Mouse (Mus musculus) c-Kit-positive CD71-negative TER-119-negative erythroid progenitor cells, embryonic 14.5 days (primary cell): ENCODE data around the gene Ank.

Experiments used
- DNase-seq: peaks from one replicate; pipeline ENCODE4 v3.0.0-alpha.2; 2013; ENCODE audit warnings: low read depth

Gene Ank

DNA sequence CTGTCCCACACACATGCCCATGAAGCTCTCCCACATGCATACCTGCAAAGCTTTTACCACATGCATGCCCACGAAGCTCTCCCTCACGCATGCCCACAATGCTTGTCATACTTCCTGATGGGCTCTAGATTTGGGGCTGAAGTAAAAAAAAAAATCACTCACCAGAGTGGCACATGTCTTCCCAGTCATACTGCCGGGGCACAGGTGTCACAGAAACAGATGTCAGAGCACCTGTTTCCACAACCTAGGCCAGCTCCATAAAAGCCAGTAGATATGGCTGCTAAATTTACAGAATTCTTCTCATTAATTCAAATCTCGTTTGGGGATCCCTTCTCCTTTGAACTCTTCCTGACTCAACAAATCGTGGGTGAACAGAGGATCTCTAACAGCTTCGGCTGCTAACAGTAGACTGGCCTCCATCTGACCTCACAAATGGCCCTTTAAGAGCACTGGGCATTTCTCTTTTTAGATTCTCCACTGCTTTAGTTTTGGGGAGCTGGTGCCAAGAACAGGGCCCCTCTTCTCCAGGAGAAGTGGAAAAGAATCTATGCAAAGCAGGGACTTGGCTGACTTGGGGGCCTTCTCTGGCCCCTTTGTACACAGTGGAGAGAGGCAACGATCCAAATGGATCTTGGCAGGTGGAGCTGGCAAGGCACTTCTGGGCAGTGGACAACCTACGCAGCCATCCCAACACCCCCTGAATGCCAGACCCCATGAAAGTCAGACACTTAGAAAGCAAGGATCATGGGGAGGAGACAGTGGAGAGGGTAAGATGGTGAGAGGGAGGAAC is 108.7 kb downstream of the Ank start:
- DNase-seq = no peak

DNA sequence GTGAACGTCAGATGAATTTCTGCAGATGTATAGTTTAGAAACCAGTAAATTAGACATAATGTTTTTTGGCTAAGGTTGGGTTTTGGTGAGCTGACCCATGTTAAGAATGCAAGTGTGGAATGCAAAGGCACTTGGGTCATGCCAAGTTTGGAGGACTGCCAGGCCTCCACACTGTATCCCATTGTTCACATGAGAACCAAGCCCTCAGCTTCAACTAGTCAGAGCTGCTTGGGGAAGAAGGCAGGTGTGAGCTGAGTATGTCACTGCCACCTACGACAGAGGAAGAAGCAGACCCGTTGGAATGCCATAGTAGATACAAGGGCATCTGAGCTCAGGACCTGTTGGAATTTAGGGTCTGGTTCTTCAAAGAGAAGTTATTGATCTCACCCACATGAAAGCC is 109.5 kb downstream of the Ank start:
- no peak for DNase-seq

DNA sequence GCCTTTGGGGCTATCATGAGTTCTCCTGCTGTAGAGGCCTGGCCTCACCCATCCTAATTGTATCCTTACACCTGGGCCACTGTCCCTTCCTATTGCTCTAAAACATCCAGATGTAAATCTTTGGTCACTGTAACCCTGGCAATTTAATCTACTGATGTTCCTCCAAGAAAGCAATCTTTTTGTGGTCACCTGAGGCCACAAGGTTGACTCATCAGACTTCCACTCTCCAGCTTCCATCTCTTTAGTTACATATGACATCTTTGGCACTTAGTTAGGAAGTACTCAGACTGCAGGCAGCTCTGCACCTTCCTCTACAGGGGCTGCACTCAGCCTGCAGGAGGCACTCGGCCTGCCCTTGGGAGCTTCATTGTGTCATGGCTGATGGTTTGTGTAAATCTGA is 110.4 kb downstream of the Ank start:
- DNase-seq = no peak

DNA sequence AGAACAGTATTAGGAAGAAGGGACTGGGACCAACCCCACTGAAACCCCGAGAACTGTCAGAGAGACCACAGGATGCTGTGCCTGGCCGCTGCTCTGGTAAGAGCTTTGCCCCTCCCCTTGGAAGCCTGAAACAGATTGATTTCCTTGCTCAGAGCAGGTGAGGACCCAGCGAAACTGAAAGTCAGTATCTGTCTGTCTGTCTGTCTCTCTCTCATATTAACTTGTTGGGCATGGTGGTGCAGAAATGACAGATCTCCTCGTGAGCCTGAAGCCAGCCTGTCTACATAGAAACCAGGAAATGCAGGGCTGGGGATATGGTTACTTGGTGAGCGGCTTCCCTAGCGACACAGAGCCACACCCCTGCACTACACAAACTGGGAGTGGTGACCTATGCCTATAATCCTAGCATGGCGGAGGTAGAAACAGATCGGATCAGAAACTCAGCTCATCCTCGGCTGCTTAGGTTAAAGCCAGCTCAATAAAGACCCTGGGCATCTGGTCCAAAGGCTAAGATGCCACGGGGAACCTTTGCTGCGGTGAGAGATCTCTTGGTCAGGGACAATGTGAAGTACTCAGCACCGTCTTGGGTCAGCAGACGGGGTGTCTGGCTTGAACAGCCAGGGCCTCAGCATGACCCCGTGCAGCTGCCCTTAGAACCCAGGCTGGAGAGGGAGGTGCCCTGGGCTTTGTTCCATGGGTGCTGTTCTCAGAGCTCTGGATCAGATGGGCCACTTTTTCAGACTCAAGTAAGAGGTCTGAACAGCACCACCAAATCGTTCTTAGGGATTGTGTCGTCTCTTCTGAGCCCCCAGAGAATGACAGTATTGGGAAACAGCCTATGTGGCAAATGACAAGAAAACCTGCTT is 111.7 kb downstream of the Ank start:
- no peak for DNase-seq

DNA sequence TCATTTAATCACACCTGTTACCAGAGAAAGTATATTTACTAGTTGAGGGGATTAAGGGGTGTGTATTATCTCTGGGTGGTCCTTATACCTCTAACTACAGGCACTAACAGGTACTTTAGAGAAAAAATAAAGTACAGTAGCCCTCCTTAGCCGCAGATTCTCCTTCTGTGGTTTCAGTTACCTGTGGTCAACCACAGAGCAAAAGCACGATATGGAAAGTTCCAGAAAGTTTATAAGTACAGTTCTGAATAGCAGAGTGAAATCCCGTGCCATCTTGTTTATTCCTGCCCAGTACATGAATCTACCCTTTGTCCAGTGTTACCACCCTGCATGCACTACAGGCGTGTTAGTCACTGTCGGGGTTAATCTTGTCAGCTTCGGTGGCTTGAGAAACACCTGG is 112.4 kb downstream of the Ank start:
- no peak for DNase-seq

DNA sequence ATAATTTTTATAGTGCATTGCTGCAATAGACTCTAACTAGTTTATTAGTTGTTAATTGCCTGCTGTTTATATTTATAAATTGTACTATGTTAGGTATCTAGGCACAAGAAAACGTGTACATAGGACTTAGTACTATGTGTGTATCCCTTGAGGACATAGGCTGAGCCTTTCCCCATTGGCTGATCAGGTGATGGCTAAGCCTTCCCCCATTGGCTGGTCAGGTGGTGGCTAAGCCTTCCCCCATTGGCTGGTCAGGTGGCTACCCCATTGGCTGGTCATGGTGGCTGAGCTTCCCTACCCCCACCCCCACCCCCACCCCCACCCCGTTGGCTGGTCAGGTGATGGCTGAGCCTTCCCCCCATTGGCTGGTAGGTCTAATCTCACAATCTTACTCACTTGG is 113.4 kb downstream of the Ank start:
- DNase-seq = no peak

DNA sequence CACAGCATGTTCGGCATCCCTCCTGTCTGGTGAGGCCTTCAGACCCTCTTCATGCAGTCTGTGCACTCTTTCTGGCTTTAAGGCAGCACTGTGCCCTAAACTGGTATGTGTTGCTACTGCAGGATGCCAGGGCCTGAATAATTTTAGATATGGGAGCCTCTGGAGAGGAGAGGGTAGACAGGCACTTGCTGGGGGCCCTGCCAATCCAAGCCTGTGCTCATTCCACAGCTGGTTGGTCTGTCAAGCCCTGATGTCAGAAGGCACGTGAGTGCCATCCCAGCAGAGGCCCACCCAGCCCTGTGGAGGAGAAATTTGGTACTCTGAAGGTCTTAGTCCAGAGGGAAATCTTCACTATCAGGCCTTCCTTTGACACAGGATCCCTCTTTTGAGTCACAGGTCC is 114.3 kb downstream of the Ank start:
- no peak for DNase-seq

DNA sequence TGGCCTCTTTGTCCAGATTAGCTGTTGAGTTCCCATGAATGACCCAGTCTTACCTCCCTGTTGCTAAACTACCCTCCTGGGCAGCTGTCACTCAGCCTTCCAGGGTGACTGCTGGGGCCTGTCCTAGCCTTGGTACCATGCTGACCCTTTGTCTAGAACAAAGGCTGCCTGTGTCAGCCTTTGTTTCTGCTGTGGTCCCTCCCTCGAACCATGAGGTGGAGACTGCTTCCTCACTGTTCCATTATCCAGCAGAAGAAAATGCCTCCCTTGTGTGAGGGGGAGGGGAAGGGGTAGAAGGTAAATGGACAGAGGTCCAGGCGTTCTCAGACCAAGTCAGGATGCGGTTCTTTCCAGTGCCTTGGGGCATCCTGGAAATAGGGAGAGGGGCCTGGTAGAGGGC is 115.2 kb downstream of the Ank start:
- DNase-seq = no peak

DNA sequence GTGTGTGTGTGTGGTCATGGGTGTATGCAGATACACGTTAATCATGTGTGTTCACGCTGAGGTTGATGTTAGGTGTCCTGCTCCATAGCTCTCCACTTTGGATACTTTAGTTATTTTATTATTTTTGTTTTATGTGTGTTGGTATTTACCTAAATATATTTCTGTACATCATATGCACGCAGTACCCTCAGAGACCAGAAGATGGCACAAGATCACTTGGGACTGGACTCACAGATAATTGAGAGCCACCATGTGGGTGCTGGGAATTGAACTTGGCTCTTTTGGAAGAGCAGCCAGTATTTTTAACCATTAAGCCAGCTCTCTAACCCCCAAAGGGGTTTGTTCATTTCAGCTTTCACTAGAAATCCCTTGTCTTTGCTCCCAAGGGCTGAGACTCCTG is 116.0 kb downstream of the Ank start:
- no peak for DNase-seq

DNA sequence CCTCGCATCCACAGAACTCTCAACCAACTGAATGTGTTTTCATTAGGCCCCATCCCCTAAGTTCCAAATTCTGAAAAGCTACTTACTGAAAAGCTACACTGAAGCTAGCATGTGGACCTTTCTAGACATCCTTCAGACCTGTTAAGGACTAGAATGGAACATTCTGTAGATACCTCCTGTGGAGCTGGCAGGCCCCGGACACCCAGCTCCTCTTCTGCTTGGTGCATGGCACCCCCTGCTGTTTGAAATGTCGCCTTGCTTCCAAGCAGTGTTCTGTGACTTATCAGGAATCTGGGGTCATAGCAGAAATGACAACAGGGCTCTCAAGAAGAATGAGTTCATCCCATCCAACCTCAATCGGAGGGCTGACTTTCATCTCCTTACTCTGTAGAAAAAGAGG is 116.6 kb downstream of the Ank start:
- no peak for DNase-seq

DNA sequence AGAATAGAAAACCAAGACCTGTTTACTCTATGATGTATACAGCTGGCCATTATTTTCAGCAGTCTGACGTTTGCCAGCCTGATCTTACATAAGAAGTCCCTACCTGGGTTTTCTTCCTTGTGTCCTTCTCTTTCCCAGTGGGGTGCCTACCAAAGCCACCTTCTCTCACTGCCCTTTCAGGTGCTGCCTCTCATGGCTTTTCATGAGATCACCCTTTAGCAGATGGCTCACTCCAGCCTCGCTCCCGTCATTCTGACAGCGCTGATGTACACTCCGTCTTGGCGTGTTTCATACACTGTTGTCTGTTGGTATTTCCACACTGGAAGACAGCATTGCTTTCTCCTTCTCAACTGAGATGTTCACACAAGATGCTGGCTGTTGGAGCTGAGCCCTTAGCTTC is 117.1 kb downstream of the Ank start:
- DNase-seq = no peak

DNA sequence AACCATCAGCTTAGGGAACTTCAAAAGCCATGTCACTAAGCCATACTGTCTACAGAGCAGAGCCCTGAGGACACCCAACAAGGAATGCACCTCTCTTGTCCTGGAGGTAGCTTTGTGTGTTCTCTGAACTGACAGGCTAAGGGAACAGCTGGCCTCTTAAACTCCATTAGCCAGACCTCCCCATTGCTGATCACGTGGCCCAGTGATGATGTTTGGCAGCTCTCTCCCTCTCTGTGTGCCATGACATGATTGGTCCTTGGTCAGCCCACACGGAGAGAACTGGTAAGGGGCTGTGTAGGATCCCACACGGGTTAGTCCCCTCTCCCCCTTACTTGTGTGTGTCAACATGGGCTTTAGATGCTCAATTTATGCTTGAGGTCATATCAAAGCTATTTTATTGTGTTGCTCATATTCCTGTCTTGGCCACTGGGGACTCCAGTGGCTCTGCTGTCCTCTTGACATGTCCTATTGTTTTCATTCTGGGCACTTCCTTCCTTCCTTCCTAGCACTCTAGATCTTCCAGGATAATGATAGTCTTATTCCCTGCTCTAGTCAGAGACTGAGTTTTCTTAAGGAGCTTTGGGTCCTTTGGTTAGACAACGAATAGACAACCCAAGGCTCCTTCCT is 119.1 kb downstream of the Ank start:
- DNase-seq = no peak

DNA sequence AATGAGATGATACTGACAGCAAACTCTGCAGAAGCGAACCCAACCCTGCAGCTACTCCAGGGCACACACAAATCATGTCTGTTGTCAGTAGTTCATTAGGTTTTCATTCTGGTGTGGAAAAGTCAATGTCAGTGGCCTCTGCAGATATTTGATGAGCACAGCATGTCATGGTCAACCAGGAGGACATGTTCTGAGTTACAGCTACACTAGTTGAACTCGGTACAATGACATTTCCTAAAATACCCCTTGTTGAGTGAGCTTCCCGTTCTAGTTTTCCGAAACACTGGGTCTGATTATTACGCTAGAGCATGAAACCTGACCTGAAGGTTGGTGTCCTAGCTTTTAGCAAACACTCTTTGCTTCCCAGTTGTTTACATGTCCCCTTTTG is 119.6 kb downstream of the Ank start:
- no peak for DNase-seq

DNA sequence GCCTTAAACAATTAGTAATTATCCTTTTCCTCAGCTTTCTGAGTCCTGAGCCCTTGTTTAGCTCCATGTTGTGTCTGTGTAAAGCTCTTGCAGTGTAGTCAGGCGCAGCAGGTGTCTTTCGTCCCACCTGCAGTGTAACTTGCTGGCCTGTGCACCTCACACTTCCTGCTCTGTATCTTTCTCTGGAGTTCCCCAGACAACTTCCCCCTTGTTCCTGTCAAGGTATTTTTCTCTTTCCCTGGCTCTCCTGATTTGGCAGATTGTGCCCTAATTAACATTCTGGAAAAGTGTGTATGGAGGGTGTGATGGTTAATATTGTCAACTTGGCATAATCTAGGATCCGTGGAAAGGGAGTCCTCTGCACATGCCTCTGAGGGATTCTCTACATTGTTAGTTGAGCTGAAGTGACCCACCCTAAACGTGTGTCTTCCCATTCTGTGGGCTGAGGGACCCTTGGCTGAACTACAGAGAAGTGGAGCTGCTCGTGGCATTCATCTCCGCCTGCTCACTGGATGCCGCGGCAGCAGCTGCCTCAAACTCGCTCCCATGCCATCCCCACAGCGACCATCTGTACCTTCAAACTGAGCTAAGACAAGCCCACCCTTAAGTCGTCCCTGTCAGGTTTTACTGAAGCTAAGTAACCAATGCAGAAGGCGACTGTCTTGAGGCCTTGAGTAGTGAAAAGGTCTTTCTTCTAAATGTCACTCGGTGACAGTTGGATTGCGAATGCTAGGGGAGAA is 121.8 kb downstream of the Ank start:
- DNase-seq = no peak

DNA sequence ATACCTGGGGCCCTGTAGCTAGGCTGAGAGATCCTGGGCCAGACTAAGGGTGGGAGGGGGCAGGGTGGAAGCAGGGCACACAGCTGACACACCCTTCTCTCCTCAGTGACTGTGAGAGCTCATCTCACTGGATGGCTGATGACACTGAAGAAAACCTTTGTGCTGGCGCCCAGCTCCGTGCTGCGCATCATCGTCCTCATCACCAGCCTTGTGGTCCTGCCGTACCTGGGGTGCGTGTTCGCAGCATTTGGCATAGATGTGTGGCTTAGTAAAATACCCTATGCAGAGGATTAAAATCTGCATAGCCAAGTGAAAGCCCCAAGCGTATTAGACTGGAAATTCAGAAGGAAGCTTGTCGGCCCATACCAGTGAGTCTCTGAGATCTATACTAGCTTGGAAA is 124.3 kb downstream of the Ank start:
- DNase-seq = no peak

DNA sequence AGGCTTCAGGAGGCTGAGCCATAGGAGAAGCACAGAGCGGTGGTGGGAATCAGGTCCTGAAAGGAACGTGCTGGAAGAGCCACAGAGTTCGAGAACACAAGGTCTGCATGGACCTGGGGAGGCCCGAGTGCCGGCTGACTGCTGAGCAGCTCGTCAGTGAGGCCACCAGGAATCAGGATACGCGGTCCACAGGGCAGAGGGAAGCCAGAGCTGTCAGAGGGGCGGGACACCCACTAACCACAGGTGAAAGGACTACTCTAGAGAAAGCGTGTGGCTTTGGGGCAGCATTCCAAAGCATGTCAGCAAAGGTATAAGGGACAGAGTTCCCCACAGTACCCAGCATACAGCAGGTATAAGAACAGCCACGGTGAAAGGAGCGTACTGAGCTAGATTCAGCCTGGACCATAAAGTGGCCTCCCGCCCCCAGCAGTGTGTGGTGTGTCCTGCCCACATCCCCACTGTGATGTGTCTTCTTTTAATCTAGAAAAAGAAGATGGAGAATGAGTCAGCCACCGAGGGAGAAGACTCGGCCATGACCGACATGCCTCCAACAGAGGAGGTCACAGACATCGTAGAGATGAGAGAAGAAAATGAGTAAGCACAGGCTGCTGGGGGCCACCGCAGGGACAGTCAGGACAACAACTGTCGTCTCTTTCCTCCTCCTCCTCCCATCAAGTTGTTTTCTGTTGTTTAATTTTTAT is 126.3 kb downstream of the Ank start:
- DNase-seq = no peak

DNA sequence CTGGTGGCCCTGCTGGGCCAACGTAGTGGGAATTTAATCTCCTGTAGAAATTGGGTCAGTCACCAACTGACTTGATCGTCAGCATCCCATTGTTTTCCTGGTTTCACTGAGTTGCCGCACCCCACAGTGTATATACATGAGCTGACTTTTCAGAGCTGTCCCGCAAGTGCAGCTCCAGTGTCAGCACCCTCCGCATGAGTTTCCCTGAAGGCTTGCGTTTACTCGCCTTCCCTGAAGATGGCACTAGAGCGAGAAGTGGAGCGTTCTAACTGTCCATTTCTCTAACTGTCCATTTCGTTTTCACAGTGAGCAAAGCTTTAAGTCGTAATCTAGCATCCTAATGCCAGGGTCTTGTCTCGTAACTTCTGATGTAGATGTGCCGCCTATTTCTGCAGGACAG is 127.2 kb downstream of the Ank start:
- DNase-seq = no peak

DNA sequence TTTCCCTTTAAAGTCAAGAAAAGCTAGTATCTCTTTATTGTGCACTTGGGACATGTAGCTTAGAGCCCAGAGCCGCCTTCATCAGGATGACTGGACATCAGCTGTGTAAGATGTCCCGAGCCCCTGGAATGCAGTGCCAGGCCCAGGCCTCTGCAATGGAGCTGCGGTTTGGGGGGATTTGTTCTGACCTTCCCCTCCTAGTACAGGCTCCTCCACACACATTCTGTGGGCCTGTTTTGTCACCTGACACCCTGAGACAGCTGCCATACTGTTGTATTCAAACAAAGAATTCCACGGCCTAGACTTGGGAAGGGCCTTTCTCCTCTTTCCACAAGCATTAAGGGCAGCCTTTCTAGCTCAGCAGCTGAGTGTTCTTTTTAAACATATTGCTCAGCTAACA is 128.5 kb downstream of the Ank start:
- no peak for DNase-seq

DNA sequence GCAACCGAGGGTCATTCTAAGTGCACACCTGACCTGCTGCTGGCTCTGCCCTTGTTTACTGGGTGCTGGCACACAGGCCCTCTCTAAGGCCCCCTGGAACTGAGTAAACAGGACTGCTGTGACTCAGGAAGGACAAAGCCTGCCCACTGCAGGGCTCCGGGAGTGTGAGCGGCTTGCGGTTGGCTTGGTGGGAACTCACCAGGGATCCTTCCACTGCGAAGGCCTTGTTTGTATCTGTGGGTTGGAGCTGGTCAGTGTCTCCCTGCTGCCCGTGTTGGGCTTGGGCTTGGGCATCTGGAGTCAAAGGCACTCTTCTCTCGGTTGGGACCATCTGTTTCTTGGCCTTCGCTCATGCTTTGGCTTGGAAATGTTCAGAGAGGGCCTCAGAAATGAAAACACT is 129.1 kb downstream of the Ank start:
- DNase-seq = no peak

DNA sequence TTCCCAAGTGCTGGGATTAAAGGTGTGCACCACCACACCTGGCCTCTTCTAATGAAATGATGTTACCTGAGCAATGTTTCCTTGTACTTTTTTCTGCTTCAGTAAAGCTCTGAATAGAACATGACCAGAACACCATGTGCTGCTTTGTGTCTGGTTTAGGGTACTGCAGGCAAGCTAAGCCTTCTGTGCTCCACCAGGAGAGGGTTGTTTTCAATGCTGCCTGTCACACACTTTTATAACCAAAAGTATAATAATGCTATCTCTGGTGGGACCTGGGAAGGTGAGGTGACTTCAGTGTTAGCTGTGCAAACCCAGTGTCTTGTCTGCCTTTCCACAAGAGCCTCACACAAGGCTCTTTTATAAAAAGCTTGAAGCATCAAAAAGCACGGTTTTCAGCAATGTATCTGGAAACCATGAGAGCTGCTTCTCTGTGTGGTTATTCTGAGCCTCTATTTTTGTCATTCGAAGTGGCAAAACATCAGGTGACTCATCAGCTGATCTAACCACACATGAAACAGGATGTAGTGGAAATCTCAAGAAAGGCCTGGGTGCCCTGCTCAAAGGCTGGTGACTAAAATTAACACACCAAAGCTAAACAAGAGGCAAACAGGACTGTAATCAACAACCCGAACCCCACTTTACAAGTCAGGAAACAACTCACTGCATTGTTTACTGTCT is 130.1 kb downstream of the Ank start:
- DNase-seq = peak; percentile 46

DNA sequence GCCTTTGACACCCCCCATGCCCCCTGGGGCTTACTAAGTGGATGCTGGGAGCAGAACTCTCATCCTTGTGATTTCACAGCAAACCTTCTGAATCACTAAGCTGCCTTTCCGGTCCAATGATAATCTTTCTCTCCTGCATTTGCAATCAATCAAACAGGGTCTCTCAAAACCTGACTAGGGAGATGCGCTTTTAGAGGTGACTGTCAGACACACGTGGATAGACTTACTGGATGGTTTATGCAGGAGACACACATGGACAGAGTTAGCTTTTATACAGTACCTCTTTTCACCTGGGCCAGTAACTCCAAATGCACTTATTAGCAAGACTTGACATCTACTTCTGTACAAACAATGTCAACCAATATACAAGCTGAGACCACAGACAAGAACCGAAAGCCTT is 131.0 kb downstream of the Ank start:
- DNase-seq = no peak
